Mouse (Mus musculus): ENCODE measurements around the gene Arl10. TPM values are rescaled to one million over a fixed set of nuclear protein-coding genes. Genes with fewer than 3 reads are reported as not detected.
A peak's percentile ranks its signal among the peaks of the same experiment; 100 is the strongest.
"Not testable (repeated sequence)": the region's sequence is repeated elsewhere in the genome, so short reads cannot be mapped to it uniquely, and the experiment has no call there.

Gene Arl10
- polyA plus RNA-seq, 1 experiment from 2014 or later, result 30.9 TPM

- 53% methylated on average over 5 of the region's 5 CpGs for WGBS
- ATAC-seq (ENCODE audit: borderline replicate concordance, extremely low read depth, low FRiP score, low TSS enrichment), result no peak
Observed at GRCm38 (mm10) chr13:54607204-54607603, 32.4 kb downstream of the Arl10 start.

GRCm38 (mm10) chr13:54608002-54608401 lies 33.2 kb downstream of the Arl10 start:
- H3K4me2 ChIP-seq, result no peak overlapping the region
- no peak overlapping the region for H3K4me3 ChIP-seq
- WGBS, result 61% methylated on average over 3 of the region's 3 CpGs
- peaks cover 17% of the 10 kb centered on the region; the same call in 1 of the 2 replicates for H3K4me1 ChIP-seq
- no peaks in the 10 kb centered on the region for H3K9me3 ChIP-seq
- H3K27me3 ChIP-seq, result no peaks in the 10 kb centered on the region
- ATAC-seq (ENCODE audit: borderline replicate concordance, extremely low read depth, low FRiP score, low TSS enrichment), result no peak
- H3K9ac ChIP-seq, result no peak overlapping the region
- H3K27ac ChIP-seq, result no peak overlapping the region
- H3K36me3 ChIP-seq, result no peaks in the 10 kb centered on the region

More at GRCm38 (mm10) chr13:54607204-54607603, 32.4 kb downstream of the Arl10 start:
- Histone ChIP-seq H3K36me3 (no peaks in the 10 kb centered on the region), H3K4me2 (no peak overlapping the region), H3K27ac (no peak overlapping the region), H3K9ac (no peak overlapping the region), H3K4me3 (no peak overlapping the region), H3K27me3 (no peaks in the 10 kb centered on the region), H3K9me3 (no peaks in the 10 kb centered on the region), H3K4me1 (peaks cover 17% of the 10 kb centered on the region; the same call in 1 of the 2 replicates)

DNA sequence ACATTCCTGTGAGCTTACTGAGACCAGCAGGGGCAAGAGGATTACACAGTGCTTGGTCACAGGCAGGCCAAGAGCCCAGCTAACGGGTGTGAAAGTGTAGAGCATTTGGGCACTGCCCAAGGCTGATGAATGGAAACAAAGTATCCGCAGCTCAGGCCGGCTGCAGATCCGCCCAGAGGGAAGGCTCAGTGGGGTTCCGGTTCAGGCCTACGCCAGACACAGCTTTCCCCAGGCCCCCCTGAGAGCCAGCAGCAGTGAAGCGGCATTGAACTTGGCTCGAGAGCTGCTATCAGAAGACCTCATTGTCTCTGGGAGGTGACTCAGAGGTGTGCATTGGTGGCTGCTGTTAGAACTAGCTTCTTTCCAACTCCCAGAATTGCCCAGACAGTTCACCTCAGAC lies 33.9 kb downstream of the Arl10 start:
- H3K9ac ChIP-seq, result no peak overlapping the region
- H3K4me2 ChIP-seq, result no peak overlapping the region
- H3K27ac ChIP-seq, result no peak overlapping the region
- H3K4me3 ChIP-seq, result no peak overlapping the region
- H3K36me3 ChIP-seq, result no peaks in the 10 kb centered on the region
- ATAC-seq (ENCODE audit: borderline replicate concordance, extremely low read depth, low FRiP score, low TSS enrichment), result no peak
- 35% methylated on average over 8 of the region's 8 CpGs for WGBS
- no peaks in the 10 kb centered on the region for H3K9me3 ChIP-seq
- peaks cover 17% of the 10 kb centered on the region; the same call in 1 of the 2 replicates for H3K4me1 ChIP-seq
- no peaks in the 10 kb centered on the region for H3K27me3 ChIP-seq

- no peaks in the 10 kb centered on the region for H3K27me3 ChIP-seq
- H3K9ac ChIP-seq, result no peak overlapping the region
- no peaks in the 10 kb centered on the region for H3K9me3 ChIP-seq
- H3K4me1 ChIP-seq, result peaks cover 17% of the 10 kb centered on the region; the same call in 1 of the 2 replicates
- H3K4me3 ChIP-seq, result no peak overlapping the region
- no peak overlapping the region for H3K4me2 ChIP-seq
- no peaks in the 10 kb centered on the region for H3K36me3 ChIP-seq
- ATAC-seq (ENCODE audit: borderline replicate concordance, extremely low read depth, low FRiP score, low TSS enrichment), result no peak
- WGBS, result 28% methylated on average over 1 of the region's 1 CpGs
- H3K27ac ChIP-seq, result no peak overlapping the region
Observed at GRCm38 (mm10) chr13:54609301-54609700, 34.5 kb downstream of the Arl10 start.

GRCm38 (mm10) chr13:54610613-54610971 lies 35.8 kb downstream of the Arl10 start:
- Histone ChIP-seq H3K36me3 (no peaks in the 10 kb centered on the region), H3K4me2 (peak overlapping the region; percentile 97), H3K9ac (peak overlapping the region; percentile 72), H3K4me1 (peaks cover 17% of the 10 kb centered on the region; the same call in 1 of the 2 replicates), H3K9me3 (no peaks in the 10 kb centered on the region), H3K27me3 (no peaks in the 10 kb centered on the region), H3K27ac (peak overlapping the region; percentile 29; the same call in 1 of the 2 replicates), H3K4me3 (peak overlapping the region; percentile 72)
- 11% methylated on average over 13 of the region's 13 CpGs for WGBS
- ATAC-seq (ENCODE audit: borderline replicate concordance, extremely low read depth, low FRiP score, low TSS enrichment), result no peak

DNA sequence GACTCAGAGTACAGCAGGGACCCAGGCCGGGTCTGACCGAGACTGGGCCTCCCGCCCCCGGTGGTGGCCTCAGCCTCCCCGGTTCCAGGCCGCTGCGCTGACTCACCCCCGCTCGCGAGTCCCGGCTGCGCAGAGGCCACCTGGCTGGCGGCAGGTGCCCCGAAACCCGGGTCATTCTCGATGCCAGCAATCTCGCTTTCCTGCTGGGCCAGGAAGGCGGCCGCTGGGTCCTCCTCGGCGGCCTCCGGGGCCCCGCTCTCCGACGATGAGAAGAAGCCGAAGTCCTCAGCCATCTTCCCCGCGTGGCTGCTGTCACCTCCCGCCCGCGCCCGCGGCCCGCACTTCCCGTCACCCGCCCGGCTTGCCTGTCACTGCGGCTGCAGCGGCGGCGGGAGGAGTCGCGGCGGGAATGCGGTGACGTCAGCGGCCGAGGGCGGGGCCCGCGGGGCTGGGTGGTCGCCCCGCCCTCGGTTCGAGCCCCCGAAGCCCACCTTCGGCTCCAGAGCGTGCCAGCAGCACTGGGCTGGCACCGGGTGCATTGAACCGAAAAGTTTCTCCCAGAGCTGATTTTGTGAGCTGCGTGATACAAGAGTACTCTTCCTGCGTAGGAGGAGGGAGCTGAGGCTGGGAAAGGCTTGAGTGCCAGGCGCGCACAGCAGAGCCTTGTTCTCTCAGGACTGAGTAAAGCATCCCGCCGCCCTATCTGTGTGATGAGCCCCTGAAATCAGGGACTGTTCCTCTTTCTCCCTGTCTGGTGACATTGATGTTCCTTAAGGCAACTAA lies 36.3 kb downstream of the Arl10 start, which contains the start of gene Cltb:
Gene Cltb (minus strand): TSS at position 373 of the 783 bp plus-strand sequence.
- WGBS, result under 1% methylated on average over 60 of the region's 66 CpGs

DNA sequence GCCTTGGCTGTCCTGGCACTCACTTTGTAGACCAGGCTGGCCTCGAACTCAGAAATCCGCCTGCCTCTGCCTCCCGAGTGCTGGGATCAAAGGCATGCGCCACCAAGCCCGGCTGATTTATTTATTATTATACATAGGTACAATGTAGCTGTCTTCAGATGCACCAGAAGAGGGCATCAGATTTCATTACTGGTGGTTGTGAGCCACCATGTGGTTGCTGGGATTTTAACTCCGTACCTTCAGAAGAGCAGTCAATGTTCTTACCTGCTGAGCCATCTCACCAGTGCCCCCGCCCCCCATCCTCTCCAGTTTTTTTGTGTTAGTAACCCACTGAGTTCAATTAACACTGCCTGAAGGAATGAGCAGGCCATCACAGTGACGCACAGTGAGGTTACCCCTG lies 38.3 kb downstream of the Arl10 start:
- H3K36me3 ChIP-seq; ATAC-seq (ENCODE audit: borderline replicate concordance, extremely low read depth, low FRiP score, low TSS enrichment); H3K9me3 ChIP-seq; H3K4me2 ChIP-seq; H3K9ac ChIP-seq; H3K27me3 ChIP-seq; H3K4me3 ChIP-seq; H3K27ac ChIP-seq: not testable (repeated sequence)
- peaks cover 17% of the 10 kb centered on the region; the same call in 1 of the 2 replicates for H3K4me1 ChIP-seq
- WGBS, result 83% methylated on average over 8 of the region's 8 CpGs

More for the DNA sequence above, 36.3 kb downstream of the Arl10 start, which contains the start of gene Cltb:
- Histone ChIP-seq H3K27me3 (no peaks in the 10 kb centered on the region), H3K4me2 (peak within 1 kb of the TSS; percentile 97), H3K9ac (peak within 1 kb of the TSS; percentile 72), H3K4me1 (peaks cover 17% of the 10 kb centered on the region; the same call in 1 of the 2 replicates), H3K36me3 (no peaks in the 10 kb centered on the region), H3K9me3 (no peaks in the 10 kb centered on the region), H3K4me3 (peak within 1 kb of the TSS; percentile 72), H3K27ac (peak within 1 kb of the TSS; percentile 29)
- ATAC-seq (ENCODE audit: borderline replicate concordance, extremely low read depth, low FRiP score, low TSS enrichment), result peak; percentile 83; the same call in 1 of the 2 replicates

DNA sequence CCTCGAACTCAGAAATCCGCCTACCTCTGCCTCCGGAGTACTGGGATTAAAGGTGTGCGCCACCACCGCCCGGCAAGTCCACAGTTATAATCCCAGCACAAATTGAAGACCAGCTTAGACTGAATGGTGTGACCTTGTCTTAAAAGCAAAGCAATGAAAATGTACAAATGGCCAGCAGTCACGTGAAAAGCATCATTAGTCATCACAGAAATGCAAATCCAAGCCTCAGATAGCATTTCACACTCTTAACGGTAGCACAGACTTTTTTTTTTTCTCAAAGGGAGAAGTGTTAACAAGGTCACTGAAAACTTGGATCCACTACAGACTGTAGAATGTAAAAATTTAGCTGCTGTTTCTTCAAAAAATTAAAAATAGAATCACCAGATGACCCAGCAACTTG lies 41.5 kb downstream of the Arl10 start:
- no peaks in the 10 kb centered on the region for H3K27me3 ChIP-seq

DNA sequence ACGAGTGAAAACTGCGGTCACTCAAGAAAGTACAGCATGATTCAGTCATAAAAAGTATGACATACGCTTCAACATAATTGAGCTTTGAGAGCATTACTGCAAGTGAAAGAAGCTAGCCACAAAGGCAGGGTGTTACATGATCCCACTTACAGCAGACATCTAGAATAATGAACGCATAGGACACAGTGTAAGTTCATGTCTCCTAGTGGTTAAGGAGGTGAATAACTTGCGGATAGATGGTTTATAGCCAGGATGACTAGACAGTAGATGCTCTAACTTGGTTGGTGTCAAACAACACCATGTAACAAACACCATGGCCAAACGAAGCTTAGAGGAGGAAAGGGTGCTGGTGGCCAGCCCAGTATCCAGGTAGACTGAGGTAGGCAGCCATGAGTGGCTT lies 42.2 kb downstream of the Arl10 start:
- WGBS, result 60% methylated on average over 6 of the region's 6 CpGs
- ATAC-seq (ENCODE audit: borderline replicate concordance, extremely low read depth, low FRiP score, low TSS enrichment), result no peak
- no peak overlapping the region for H3K4me2 ChIP-seq
- H3K9me3 ChIP-seq, result no peaks in the 10 kb centered on the region
- no peak overlapping the region for H3K4me3 ChIP-seq
- H3K9ac ChIP-seq, result no peak overlapping the region
- no peak overlapping the region for H3K27ac ChIP-seq
- no peaks in the 10 kb centered on the region for H3K4me1 ChIP-seq
- H3K36me3 ChIP-seq, result no peaks in the 10 kb centered on the region
- H3K27me3 ChIP-seq, result no peaks in the 10 kb centered on the region

More for the DNA sequence above, 41.5 kb downstream of the Arl10 start:
- Histone ChIP-seq H3K4me2 (no peak overlapping the region), H3K9ac (no peak overlapping the region), H3K4me1 (peaks cover 6% of the 10 kb centered on the region; the same call in 1 of the 2 replicates), H3K9me3 (no peaks in the 10 kb centered on the region), H3K27ac (no peak overlapping the region), H3K36me3 (no peaks in the 10 kb centered on the region), H3K4me3 (no peak overlapping the region)
- no peak for ATAC-seq (ENCODE audit: borderline replicate concordance, extremely low read depth, low FRiP score, low TSS enrichment)
- WGBS, result 72% methylated on average over 8 of the region's 8 CpGs

DNA sequence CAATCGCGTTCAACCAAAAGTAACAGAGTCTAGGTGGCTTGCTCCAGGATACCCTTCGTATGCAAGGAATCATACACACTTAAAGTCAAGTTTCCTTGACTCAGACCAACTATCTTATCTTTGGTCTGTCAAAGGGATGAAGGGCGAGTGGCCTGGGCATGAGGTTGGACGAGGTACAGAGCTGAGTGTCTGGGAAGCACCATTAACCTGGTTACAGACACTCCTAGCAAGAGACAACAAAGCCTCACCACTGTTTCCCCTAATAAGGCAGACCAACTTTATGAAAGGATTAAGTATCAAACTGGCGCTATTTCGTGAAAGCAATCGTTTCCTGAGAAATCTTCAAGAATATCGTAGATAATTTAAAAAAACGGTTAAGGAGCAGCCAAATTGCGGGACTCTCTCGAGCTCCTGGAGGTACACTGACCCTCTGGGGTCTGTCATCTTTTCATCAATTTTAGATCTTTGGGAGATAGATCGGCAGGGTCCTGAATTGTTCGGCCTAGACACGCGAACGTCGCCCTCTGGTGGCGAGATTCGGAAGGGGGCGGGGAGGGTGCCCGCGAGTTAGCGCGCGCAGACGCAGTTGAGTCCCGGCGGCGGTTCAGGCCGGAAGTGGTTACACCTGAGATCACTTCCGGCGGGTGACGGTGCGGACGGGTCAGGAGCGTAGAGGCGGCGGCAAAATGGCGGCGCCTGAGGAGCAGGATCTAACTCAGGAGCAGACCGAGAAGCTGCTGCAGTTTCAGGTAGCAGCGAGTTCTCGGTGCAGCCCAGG lies 46.5 kb downstream of the Arl10 start, which contains the start of gene Faf2:
Gene Faf2 (plus strand): TSS at position 630 of the 778 bp plus-strand sequence.
- H3K36me3 ChIP-seq, result no peaks in the 10 kb centered on the region
- peak within 1 kb of the TSS; percentile 77 for H3K4me2 ChIP-seq
- WGBS, result 9% methylated on average over 44 of the region's 44 CpGs
- peaks cover 12% of the 10 kb centered on the region for H3K4me1 ChIP-seq
- no peaks in the 10 kb centered on the region for H3K9me3 ChIP-seq
- H3K9ac ChIP-seq, result peak within 1 kb of the TSS; percentile 96
- H3K27me3 ChIP-seq, result no peaks in the 10 kb centered on the region
- H3K27ac ChIP-seq, result peak within 1 kb of the TSS; percentile 66
- peak; percentile 98 for ATAC-seq (ENCODE audit: borderline replicate concordance, extremely low read depth, low FRiP score, low TSS enrichment)
- peak within 1 kb of the TSS; percentile 70 for H3K4me3 ChIP-seq

GRCm38 (mm10) chr13:54621960-54622521 lies 47.2 kb downstream of the Arl10 start:
- Histone ChIP-seq H3K9ac (peak overlapping the region; percentile 96), H3K36me3 (no peaks in the 10 kb centered on the region), H3K4me1 (peaks cover 12% of the 10 kb centered on the region), H3K4me2 (peak overlapping the region; percentile 77), H3K27ac (peak overlapping the region; percentile 66), H3K27me3 (no peaks in the 10 kb centered on the region), H3K4me3 (peak overlapping the region; percentile 70), H3K9me3 (no peaks in the 10 kb centered on the region)
- peak; percentile 48; the same call in 1 of the 2 replicates for ATAC-seq (ENCODE audit: borderline replicate concordance, extremely low read depth, low FRiP score, low TSS enrichment)
- WGBS, result 1% methylated on average over 27 of the region's 27 CpGs
